Mouse (Mus musculus) embryonic facial prominence, embryonic 14.5 days (tissue): ENCODE results near the gene Pigu. TPM values are rescaled to one million over a fixed set of nuclear protein-coding genes. Genes with fewer than 3 reads are reported as not detected.

ENCODE experiments used
- ATAC-seq: fragments of 200-750 bp; cut with Nextera tagmentation; 2 replicates; pipeline ENCODE4 v1.8.0; 2017; ENCODE audit warnings: low read depth, moderate number of reproducible peaks, moderate TSS enrichment
- DNase-seq: peaks from one replicate; pipeline ENCODE4 v3.0.0-alpha.2; 2015; ENCODE audit warnings: low spot score
- H3K27ac ChIP-seq: fragments of 300-500 bp; sonication (generic); replicated peaks from 2 replicates; pipeline ENCODE4 v1.5.1; 2014; ENCODE audit warnings: low read depth, mild to moderate bottlenecking, low read length, moderate library complexity
- H3K27me3 ChIP-seq: fragments of 300-500 bp; sonication (generic); replicated peaks from 2 replicates; pipeline ENCODE4 v1.6.1; 2014; ENCODE audit warnings: low read length; ENCODE audit not compliant: control insufficient read depth, insufficient read depth
- H3K36me3 ChIP-seq: fragments of 300-500 bp; sonication (generic); 2 replicates; pipeline ENCODE4 v1.6.1; 2014; ENCODE audit warnings: low read length, mixed read lengths; ENCODE audit not compliant: control insufficient read depth, insufficient read depth
- H3K4me1 ChIP-seq: fragments of 300-500 bp; sonication (generic); 2 replicates; pipeline ENCODE4 v1.6.1; 2014; ENCODE audit warnings: antibody characterized with exemption, low read length; ENCODE audit not compliant: control insufficient read depth, insufficient read depth
- H3K4me2 ChIP-seq: fragments of 300-500 bp; sonication (generic); 2 replicates; pipeline ENCODE4 v1.6.1; 2014; ENCODE audit warnings: low read depth, mild to moderate bottlenecking, low read length, moderate library complexity, mixed read lengths
- H3K4me3 ChIP-seq: fragments of 300-500 bp; sonication (generic); 2 replicates; pipeline ENCODE4 v1.5.1; 2014; ENCODE audit warnings: low read depth, mild to moderate bottlenecking, low read length
- H3K9ac ChIP-seq: fragments of 300-500 bp; sonication (generic); 2 replicates; pipeline ENCODE4 v1.6.1; 2014; ENCODE audit warnings: low read depth, mild to moderate bottlenecking, low read length, moderate library complexity, mixed read lengths
- H3K9me3 ChIP-seq: fragments of 300-500 bp; sonication (generic); 2 replicates; pipeline ENCODE4 v1.6.1; 2016; ENCODE audit warnings: low read length; ENCODE audit not compliant: control insufficient read depth
- WGBS: fragments of 180-500 bp; shearing (Covaris S2); extraction: QIAGEN DNeasy Blood & Tissue Kit; methylation state at CpG from one replicate; pipeline ENCODE4 v1.1.7; 2014; 5-methylcytosine and 5-hydroxymethylcytosine counted together
- polyA plus RNA-seq: library from polyadenylated mRNA; unstranded; fragments of >200 nt; fragmentation: Nextera tagmentation; extraction: Ambion mirVana; gene quantifications from 2 replicates; pipeline ENCODE4 v1.2.1, GENCODE M21; 2014

The Pigu gene
- polyA plus RNA-seq, 1 experiment from 2014 or later, result 43.7 TPM

- H3K36me3 ChIP-seq, result peaks cover 72% of the 10 kb centered on the region
- H3K4me1 ChIP-seq, result no peaks in the 10 kb centered on the region
- no peaks in the 10 kb centered on the region for H3K27me3 ChIP-seq
- ATAC-seq, result no peak
- H3K4me3 ChIP-seq, result no peak overlapping the region
- H3K9me3 ChIP-seq, result no peaks in the 10 kb centered on the region
- H3K4me2 ChIP-seq, result no peak overlapping the region
- WGBS, result 95% methylated on average over 5 of the region's 5 CpGs
- H3K9ac ChIP-seq, result no peak overlapping the region
- DNase-seq, result no peak
- H3K27ac ChIP-seq, result no peak overlapping the region
These were observed 107.6 kb downstream of the Pigu start for GRCm38 (mm10) chr2:155249588-155249987.

GRCm38 (mm10) chr2:155248718-155249117 is 108.5 kb downstream of the Pigu start:
- peaks cover 81% of the 10 kb centered on the region for H3K36me3 ChIP-seq
- 92% methylated on average over 2 of the region's 2 CpGs for WGBS
- no peaks in the 10 kb centered on the region for H3K9me3 ChIP-seq
- no peak overlapping the region for H3K4me2 ChIP-seq
- H3K27me3 ChIP-seq, result no peaks in the 10 kb centered on the region
- H3K4me3 ChIP-seq, result no peak overlapping the region
- ATAC-seq, result no peak
- no peaks in the 10 kb centered on the region for H3K4me1 ChIP-seq
- DNase-seq, result no peak
- no peak overlapping the region for H3K27ac ChIP-seq
- no peak overlapping the region for H3K9ac ChIP-seq

GRCm38 (mm10) chr2:155248206-155248605 is 109.0 kb downstream of the Pigu start:
- H3K9ac ChIP-seq, result no peak overlapping the region
- peaks cover 86% of the 10 kb centered on the region for H3K36me3 ChIP-seq
- no peak overlapping the region for H3K27ac ChIP-seq
- DNase-seq (no peak), ATAC-seq (no peak)
- H3K27me3 ChIP-seq, result no peaks in the 10 kb centered on the region
- no peak overlapping the region for H3K4me3 ChIP-seq
- no peaks in the 10 kb centered on the region for H3K9me3 ChIP-seq
- no peak overlapping the region for H3K4me2 ChIP-seq
- 86% methylated on average over 1 of the region's 1 CpGs for WGBS
- H3K4me1 ChIP-seq, result no peaks in the 10 kb centered on the region

GRCm38 (mm10) chr2:155246231-155246630 is 111.0 kb downstream of the Pigu start:
- WGBS, result 89% methylated on average over 4 of the region's 4 CpGs
- H3K36me3 ChIP-seq, result peaks cover 88% of the 10 kb centered on the region
- ATAC-seq, result no peak

GRCm38 (mm10) chr2:155242296-155242855 is 114.9 kb downstream of the Pigu start:
- Histone ChIP-seq H3K27me3 (no peaks in the 10 kb centered on the region), H3K36me3 (peaks cover 49% of the 10 kb centered on the region), H3K9ac (no peak overlapping the region), H3K4me1 (peaks cover 8% of the 10 kb centered on the region), H3K4me2 (no peak overlapping the region), H3K9me3 (no peaks in the 10 kb centered on the region), H3K4me3 (no peak overlapping the region), H3K27ac (no peak overlapping the region)
- DNase-seq (no peak), ATAC-seq (no peak)
- WGBS, result 92% methylated on average over 7 of the region's 7 CpGs

More at GRCm38 (mm10) chr2:155246231-155246630, 111.0 kb downstream of the Pigu start:
- no peak for DNase-seq
- no peak overlapping the region for H3K4me3 ChIP-seq
- H3K27ac ChIP-seq, result no peak overlapping the region
- H3K4me2 ChIP-seq, result no peak overlapping the region
- H3K9ac ChIP-seq, result no peak overlapping the region
- no peaks in the 10 kb centered on the region for H3K9me3 ChIP-seq
- H3K27me3 ChIP-seq, result no peaks in the 10 kb centered on the region
- H3K4me1 ChIP-seq, result no peaks in the 10 kb centered on the region

- H3K4me1 ChIP-seq, result peaks cover 11% of the 10 kb centered on the region
- no peaks in the 10 kb centered on the region for H3K27me3 ChIP-seq
- 73% methylated on average over 4 of the region's 4 CpGs for WGBS
- H3K36me3 ChIP-seq, result peaks cover 37% of the 10 kb centered on the region
- ATAC-seq, result no peak
- no peak overlapping the region for H3K27ac ChIP-seq
- H3K4me2 ChIP-seq, result no peak overlapping the region
- H3K9me3 ChIP-seq, result no peaks in the 10 kb centered on the region
- H3K9ac ChIP-seq, result no peak overlapping the region
- no peak for DNase-seq
- no peak overlapping the region for H3K4me3 ChIP-seq
These were observed 116.3 kb downstream of the Pigu start for GRCm38 (mm10) chr2:155240915-155241314.

GRCm38 (mm10) chr2:155237276-155237675 is 120.0 kb downstream of the Pigu start:
- Histone ChIP-seq H3K4me3 (peak overlapping the region; percentile 83), H3K27ac (no peak overlapping the region)
- 15% methylated on average over 4 of the region's 4 CpGs for WGBS

GRCm38 (mm10) chr2:155236362-155236992 is 120.8 kb downstream of the Pigu start, which contains the start of gene Dynlrb1:
TSS of gene Dynlrb1 (plus strand) at chr2:155236533.
- peak; percentile 100 for ATAC-seq
- peak within 1 kb of the TSS; percentile 89 for H3K9ac ChIP-seq
- peak within 1 kb of the TSS; percentile 77 for H3K27ac ChIP-seq
- H3K27me3 ChIP-seq, result no peaks in the 10 kb centered on the region
- no peaks in the 10 kb centered on the region for H3K36me3 ChIP-seq
- under 1% methylated on average over 39 of the region's 50 CpGs for WGBS
- H3K4me1 ChIP-seq, result peaks cover 11% of the 10 kb centered on the region
- no peaks in the 10 kb centered on the region for H3K9me3 ChIP-seq
- peak within 1 kb of the TSS; percentile 83 for H3K4me3 ChIP-seq
- DNase-seq, result peak; percentile 98
- H3K4me2 ChIP-seq, result peak within 1 kb of the TSS; percentile 83

More at GRCm38 (mm10) chr2:155237276-155237675, 120.0 kb downstream of the Pigu start:
- H3K4me2 ChIP-seq, result peak overlapping the region; percentile 83
- DNase-seq (no peak), ATAC-seq (no peak)
- H3K4me1 ChIP-seq, result peaks cover 11% of the 10 kb centered on the region
- H3K36me3 ChIP-seq, result peaks cover under 1% of the 10 kb centered on the region; the same call in 1 of the 2 replicates
- H3K9me3 ChIP-seq, result no peaks in the 10 kb centered on the region
- peak overlapping the region; percentile 89 for H3K9ac ChIP-seq
- no peaks in the 10 kb centered on the region for H3K27me3 ChIP-seq
